Mouse (Mus musculus) cerebellum, adult 9-10 months (tissue): ENCODE measurements around the gene Adcy2.

Experiments
- DNase-seq: peaks from one replicate; pipeline ENCODE4 v3.0.0; 2022

Adcy2 gene

GRCm38 (mm10) chr13:68607652-68608405, 391.5 kb downstream of the Adcy2 start:
- DNase-seq = no peak

- DNase-seq = peak; percentile 18
Observed at GRCm38 (mm10) chr13:68605689-68606126, 393.6 kb downstream of the Adcy2 start.

- no peak for DNase-seq
Observed at GRCm38 (mm10) chr13:68603085-68603484, 396.3 kb downstream of the Adcy2 start.

- DNase-seq = no peak
Observed at GRCm38 (mm10) chr13:68601184-68601583, 398.2 kb downstream of the Adcy2 start.

- no peak for DNase-seq
Observed at GRCm38 (mm10) chr13:68598953-68599352, 400.4 kb downstream of the Adcy2 start.

GRCm38 (mm10) chr13:68597667-68598066, 401.7 kb downstream of the Adcy2 start:
- no peak for DNase-seq

GRCm38 (mm10) chr13:68597199-68597598, 402.1 kb downstream of the Adcy2 start, which contains the start of gene 1700001L19Rik:
Gene 1700001L19Rik, plus strand, starts transcription at chr13:68597421.
- no peak for DNase-seq

- DNase-seq = no peak
Observed at GRCm38 (mm10) chr13:68593797-68594196, 405.5 kb downstream of the Adcy2 start.

GRCm38 (mm10) chr13:68588352-68588751, 411.0 kb downstream of the Adcy2 start:
- no peak for DNase-seq

GRCm38 (mm10) chr13:68585441-68585840, 413.9 kb downstream of the Adcy2 start:
- DNase-seq = no peak

GRCm38 (mm10) chr13:68583961-68584360, 415.4 kb downstream of the Adcy2 start:
- peak; percentile 20 for DNase-seq

GRCm38 (mm10) chr13:68582517-68582780, 416.9 kb downstream of the Adcy2 start:
- DNase-seq = no peak

- peak; percentile 96 for DNase-seq
Observed at GRCm38 (mm10) chr13:68581747-68582516, 417.4 kb downstream of the Adcy2 start, which contains the start of the genes Mtrr and Fastkd3. Gene Mtrr, minus strand, starts transcription at chr13:68582149. Gene Fastkd3, plus strand, starts transcription at chr13:68582234.

GRCm38 (mm10) chr13:68581086-68581740, 418.1 kb downstream of the Adcy2 start:
- DNase-seq = peak; percentile 26

- DNase-seq = no peak
Observed at GRCm38 (mm10) chr13:68577945-68578344, 421.4 kb downstream of the Adcy2 start.

- DNase-seq = no peak
Observed at GRCm38 (mm10) chr13:68574398-68574797, 424.9 kb downstream of the Adcy2 start.

GRCm38 (mm10) chr13:68572966-68573913, 426.1 kb downstream of the Adcy2 start:
- no peak for DNase-seq

- DNase-seq = no peak
Observed at GRCm38 (mm10) chr13:68572247-68572646, 427.1 kb downstream of the Adcy2 start.
